Comparison of ENCODE assay signal across 12 mouse cellular contexts in the genomic region with DNA sequence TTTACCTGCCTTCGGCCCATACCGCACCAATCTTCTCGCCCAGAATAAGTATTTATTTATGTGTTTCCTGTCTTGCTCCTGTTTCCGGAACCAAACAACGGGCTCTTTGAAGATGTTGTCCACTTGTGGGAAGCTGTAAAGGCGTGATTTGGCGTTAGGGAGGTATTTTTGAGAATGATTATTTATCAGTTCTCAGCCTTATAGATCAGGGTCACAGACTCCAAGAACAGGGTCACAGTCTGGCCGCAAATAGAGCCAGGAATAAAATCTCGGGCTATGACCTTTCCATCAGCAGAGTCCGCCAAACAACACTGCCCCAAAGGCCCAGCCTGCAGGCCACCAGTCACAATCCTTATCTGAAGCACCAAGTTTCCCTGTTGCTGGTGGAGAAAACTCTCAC. TPM values are rescaled to one million over a fixed set of nuclear protein-coding genes. Genes with fewer than 3 reads are reported as not detected.
A peak's percentile ranks its signal among the peaks of the same experiment; 100 is the strongest.
DNase-seq lines count a peak whose midpoint lies in the region; ATAC-seq and TF ChIP-seq lines count a peak whose summit lies in the region.
"Had no signal": no experiment of that assay in that cellular context is flagged by ENCODE, and none has a peak within 500 bp of the region (broad histone marks: within the 10 kb centered on the region; RNA-seq: fewer than 3 reads in every experiment).

Gene Slc6a2 (plus strand): TSS at position 301 of the 400 bp plus-strand sequence.

- ATAC-seq in heart, postnatal 0 days (ENCODE audit: insufficient read depth, low read depth), result no peak
- ATAC-seq in embryonic facial prominence, embryonic 11.5 days (replicated peaks; ENCODE audit: insufficient number of reproducible peaks, low FRiP score, low TSS enrichment, low read depth), result no peak
- no peak for ATAC-seq in midbrain, embryonic 12.5 days (ENCODE audit: low FRiP score, low read depth)

- no peaks in the 10 kb centered on the region for H3K9me3 ChIP-seq in heart, postnatal 0 days (replicated peaks; ENCODE audit: control insufficient read depth, low read length)
- H3K9me3 ChIP-seq in embryonic facial prominence, embryonic 11.5 days (replicated peaks; ENCODE audit: control insufficient read depth, low read length), result no peaks in the 10 kb centered on the region
- no peaks in the 10 kb centered on the region for H3K9me3 ChIP-seq in hindbrain, embryonic 10.5 days
- H3K9me3 ChIP-seq in midbrain, embryonic 12.5 days, result no peaks in the 10 kb centered on the region
- H3K9me3 ChIP-seq: liver, embryonic 15.5 days had no signal

- H3K36me3 ChIP-seq in heart, postnatal 0 days (replicated peaks; ENCODE audit: control insufficient read depth, insufficient read depth, low read length), result no peaks in the 10 kb centered on the region
- no peaks in the 10 kb centered on the region for H3K36me3 ChIP-seq in embryonic facial prominence, embryonic 11.5 days (replicated peaks; ENCODE audit: control insufficient read depth, insufficient read depth, low read depth, low read length)
- H3K36me3 ChIP-seq in hindbrain, embryonic 10.5 days, result no peaks in the 10 kb centered on the region
- no peaks in the 10 kb centered on the region for H3K36me3 ChIP-seq in midbrain, embryonic 12.5 days
- H3K36me3 ChIP-seq: liver, embryonic 15.5 days had no signal

- no peak for DNase-seq in heart, postnatal 0 days (ENCODE audit: low spot score)
- no peak for DNase-seq in heart, postnatal 36 days
- no peak for DNase-seq in embryonic facial prominence, embryonic 11.5 days (ENCODE audit: low spot score)
- no peak for DNase-seq in hindbrain, embryonic 10.5 days (ENCODE audit: low spot score)
- DNase-seq in cerebellum, adult 9-11 months, result no peak
- no peak for DNase-seq in retina, embryonic 14.5 days (ENCODE audit: low spot score)
- no peak for DNase-seq in spleen, postnatal 36 days (ENCODE audit: low spot score in 2 of 2)
- DNase-seq: cerebellum, adult 11 months; gastrocnemius, postnatal 14 days; thymus, postnatal 4 days had no signal

- peak within 1 kb of the TSS; percentile 58 for H3K4me2 ChIP-seq in heart, postnatal 0 days (ENCODE audit: low read depth, low read length)
- peak within 1 kb of the TSS; percentile 94 for H3K4me2 ChIP-seq in embryonic facial prominence, embryonic 11.5 days (ENCODE audit: low read depth, low read length)
- H3K4me2 ChIP-seq in midbrain, embryonic 12.5 days (replicated peaks), result peak within 1 kb of the TSS; percentile 74
- H3K4me2 ChIP-seq: liver, embryonic 15.5 days had no signal

- no peak within 1 kb of the TSS for H3K27ac ChIP-seq in heart, postnatal 0 days (ENCODE audit: low read depth)
- no peak within 1 kb of the TSS for H3K27ac ChIP-seq in embryonic facial prominence, embryonic 11.5 days (replicated peaks; ENCODE audit: low read depth, low read length)
- H3K27ac ChIP-seq in hindbrain, embryonic 10.5 days, result 0 out of 2 replicates have a peak within 1 kb of the TSS, but pooled peaks have one; percentile 42
- no peak within 1 kb of the TSS for H3K27ac ChIP-seq in midbrain, embryonic 12.5 days (replicated peaks)
- H3K27ac ChIP-seq: liver, embryonic 15.5 days had no signal

- no peak within 1 kb of the TSS for H3K9ac ChIP-seq in heart, postnatal 0 days (replicated peaks; ENCODE audit: low read depth, low read length)
- H3K9ac ChIP-seq in embryonic facial prominence, embryonic 11.5 days (replicated peaks; ENCODE audit: low read length), result peak within 1 kb of the TSS; percentile 39
- H3K9ac ChIP-seq in midbrain, embryonic 12.5 days (replicated peaks), result peak within 1 kb of the TSS; percentile 34; the same call in 1 of the 2 replicates
- H3K9ac ChIP-seq: liver, embryonic 15.5 days had no signal

- peak within 1 kb of the TSS; percentile 37 for H3K4me3 ChIP-seq in heart, postnatal 0 days (ENCODE audit: low read depth, low read length)
- H3K4me3 ChIP-seq in embryonic facial prominence, embryonic 11.5 days (ENCODE audit: low read depth, low read length), result peak within 1 kb of the TSS; percentile 44
- H3K4me3 ChIP-seq in hindbrain, embryonic 10.5 days, result peak within 1 kb of the TSS; percentile 54
- peak within 1 kb of the TSS; percentile 44 for H3K4me3 ChIP-seq in midbrain, embryonic 12.5 days
- H3K4me3 ChIP-seq: liver, embryonic 15.5 days had no signal

- no peak for TF ChIP-seq CTCF in heart, postnatal 0 days (IDR thresholded peaks at IDR 0.05; ENCODE audit: low read depth)

- intact Hi-C loops in heart, postnatal 36 days (cut with DNase I), result no loop called here

- TF ChIP-seq EP300 in heart, postnatal 0 days (IDR thresholded peaks at IDR 0.05; ENCODE audit: low read depth), result no peak

- WGBS in heart, postnatal 0 days, result 59% methylated on average over 10 of the region's 10 CpGs
- 62% methylated on average over 10 of the region's 10 CpGs for WGBS in embryonic facial prominence, embryonic 11.5 days
- 70% methylated on average over 10 of the region's 10 CpGs for WGBS in hindbrain, embryonic 10.5 days
- whole genome bisulfite sequencing in midbrain, embryonic 12.5 days, result 76% methylated on average over 10 of the region's 10 CpGs

- H3K27me3 ChIP-seq in heart, postnatal 0 days (ENCODE audit: control insufficient read depth, insufficient read depth, low read length), result peaks cover 66% of the 10 kb centered on the region
- peaks cover 31% of the 10 kb centered on the region for H3K27me3 ChIP-seq in embryonic facial prominence, embryonic 11.5 days (ENCODE audit: control insufficient read depth, insufficient read depth, low read length)
- peaks cover 70% of the 10 kb centered on the region for H3K27me3 ChIP-seq in hindbrain, embryonic 10.5 days (ENCODE audit: insufficient read depth, poor library complexity, severe bottlenecking)
- H3K27me3 ChIP-seq in midbrain, embryonic 12.5 days, result peaks cover 57% of the 10 kb centered on the region

- no peaks in the 10 kb centered on the region for H3K4me1 ChIP-seq in heart, postnatal 0 days (ENCODE audit: control insufficient read depth, insufficient read depth)
- H3K4me1 ChIP-seq in embryonic facial prominence, embryonic 11.5 days (ENCODE audit: control insufficient read depth, insufficient read depth, low read length), result no peaks in the 10 kb centered on the region
- H3K4me1 ChIP-seq in hindbrain, embryonic 10.5 days (replicated peaks), result peaks cover 15% of the 10 kb centered on the region
- peaks cover 11% of the 10 kb centered on the region for H3K4me1 ChIP-seq in midbrain, embryonic 12.5 days
- H3K4me1 ChIP-seq: liver, embryonic 15.5 days had no signal

RNA-seq across cellular contexts. Expression of gene Slc6a2, which starts in this region (rescaled TPM):
- total RNA-seq in heart, postnatal 0 days (2014; rRNA removed; ENCODE audit: low replicate concordance), result 0.27 TPM in 1 of 2 replicates, not detected in the other
- polyA plus RNA-seq in heart, postnatal 0 days (2015; fragmentation: Nextera tagmentation; extraction: Ambion mirVana), result not detected in 2 replicates
- under 1 TPM; 0.05 to 0.11 TPM for total RNA-seq in heart, postnatal 36 days (2021)
- polyA plus RNA-seq in embryonic facial prominence, embryonic 11.5 days (2014; fragmentation: Nextera tagmentation; extraction: Ambion mirVana), result 0.06 and 0.18 TPM in 2 replicates
- polyA plus RNA-seq in hindbrain, embryonic 10.5 days (2016; fragmentation: Nextera tagmentation; extraction: Ambion mirVana), result 0.09 and 0.22 TPM in 2 replicates
- polyA plus RNA-seq in midbrain, embryonic 12.5 days (2016; fragmentation: Nextera tagmentation; extraction: Ambion mirVana), result 0.17 and 0.18 TPM in 2 replicates
